In genomic region chr13:4756529-4756928, GRCm38 (mm10) we compare ENCODE assay signal across 26 mouse cellular contexts.
DNase-seq lines count a peak whose midpoint lies in the region; ATAC-seq lines count a peak whose summit lies in the region.
"Had no signal": no experiment of that assay in that cellular context is flagged by ENCODE, and none has a peak within 500 bp of the region (broad histone marks: within the 10 kb centered on the region; RNA-seq: fewer than 3 reads in every experiment).

No protein-coding gene starts in this region.

- H3K9ac ChIP-seq in forebrain, embryonic 16.5 days (replicated peaks; ENCODE audit: low read depth, low read length), result no peak overlapping the region
- H3K9ac ChIP-seq in forebrain, embryonic 12.5 days, result no peak overlapping the region
- no peak overlapping the region for H3K9ac ChIP-seq in hindbrain, embryonic 15.5 days
- no peak overlapping the region for H3K9ac ChIP-seq in hindbrain, embryonic 16.5 days (ENCODE audit: low read depth, low read length)
- H3K9ac ChIP-seq in midbrain, embryonic 12.5 days (replicated peaks), result no peak overlapping the region
- H3K9ac ChIP-seq in midbrain, embryonic 14.5 days (replicated peaks; ENCODE audit: low read length), result no peak overlapping the region
- H3K9ac ChIP-seq: embryonic facial prominence, embryonic 13.5 days; embryonic facial prominence, embryonic 15.5 days; forebrain, embryonic 13.5 days; forebrain, embryonic 15.5 days had no signal

- peak; percentile 18; the same call in 1 of the 2 replicates for ATAC-seq in forebrain, embryonic 16.5 days
- no peak; the same call in 1 of the 2 replicates for ATAC-seq in forebrain, embryonic 12.5 days (ENCODE audit: low FRiP score)
- 0 out of 2 replicates have a peak, but pooled peaks have one; percentile 34 for ATAC-seq in hindbrain, embryonic 15.5 days (ENCODE audit: low FRiP score, low read depth)
- no peak for ATAC-seq in hindbrain, embryonic 16.5 days
- peak; percentile 74 for ATAC-seq in midbrain, embryonic 12.5 days (ENCODE audit: low FRiP score, low read depth)
- ATAC-seq in midbrain, embryonic 14.5 days (ENCODE audit: low FRiP score, low TSS enrichment), result no peak
- ATAC-seq: CD4-positive, CD25-positive, alpha-beta regulatory T cell, adult 4 months; forebrain, embryonic 13.5 days; forebrain, embryonic 15.5 days had no signal

- no peak overlapping the region for H3K27ac ChIP-seq in forebrain, embryonic 16.5 days (ENCODE audit: low read length)
- no peak overlapping the region for H3K27ac ChIP-seq in forebrain, embryonic 12.5 days
- H3K27ac ChIP-seq in hindbrain, embryonic 15.5 days (replicated peaks), result no peak overlapping the region
- no peak overlapping the region for H3K27ac ChIP-seq in hindbrain, embryonic 16.5 days (ENCODE audit: low read depth, low read length)
- H3K27ac ChIP-seq in midbrain, embryonic 12.5 days (replicated peaks), result no peak overlapping the region
- no peak overlapping the region for H3K27ac ChIP-seq in midbrain, embryonic 14.5 days (replicated peaks; ENCODE audit: low read depth, low read length)
- peak overlapping the region; percentile 58 for H3K27ac ChIP-seq in macrophage
- H3K27ac ChIP-seq: embryonic facial prominence, embryonic 13.5 days; embryonic facial prominence, embryonic 15.5 days; forebrain, embryonic 10.5 days; forebrain, embryonic 13.5 days; forebrain, embryonic 15.5 days had no signal

- H3K9me3 ChIP-seq in forebrain, embryonic 16.5 days (ENCODE audit: control insufficient read depth, low read length), result no peaks in the 10 kb centered on the region
- H3K9me3 ChIP-seq in forebrain, embryonic 12.5 days, result no peaks in the 10 kb centered on the region
- H3K9me3 ChIP-seq in hindbrain, embryonic 15.5 days, result no peaks in the 10 kb centered on the region
- no peaks in the 10 kb centered on the region for H3K9me3 ChIP-seq in hindbrain, embryonic 16.5 days (ENCODE audit: control insufficient read depth, low read length)
- H3K9me3 ChIP-seq in midbrain, embryonic 12.5 days, result no peaks in the 10 kb centered on the region
- H3K9me3 ChIP-seq in midbrain, embryonic 14.5 days (ENCODE audit: control insufficient read depth, low read length), result no peaks in the 10 kb centered on the region
- H3K9me3 ChIP-seq: embryonic facial prominence, embryonic 13.5 days; embryonic facial prominence, embryonic 15.5 days; forebrain, embryonic 10.5 days; forebrain, embryonic 13.5 days; forebrain, embryonic 15.5 days had no signal

- no peak overlapping the region for H3K4me3 ChIP-seq in forebrain, embryonic 16.5 days (replicated peaks; ENCODE audit: low read length)
- H3K4me3 ChIP-seq in forebrain, embryonic 12.5 days (replicated peaks), result no peak overlapping the region
- H3K4me3 ChIP-seq in hindbrain, embryonic 15.5 days, result no peak overlapping the region
- H3K4me3 ChIP-seq in hindbrain, embryonic 16.5 days (ENCODE audit: low read length), result no peak overlapping the region
- H3K4me3 ChIP-seq in midbrain, embryonic 12.5 days, result no peak overlapping the region
- H3K4me3 ChIP-seq in midbrain, embryonic 14.5 days (replicated peaks; ENCODE audit: low read depth, low read length), result no peak overlapping the region
- H3K4me3 ChIP-seq in macrophage (ENCODE audit: inconsistent target), result no peak overlapping the region
- H3K4me3 ChIP-seq: embryonic facial prominence, embryonic 13.5 days; embryonic facial prominence, embryonic 15.5 days; erythroblast, embryonic 14.5 days; forebrain, embryonic 10.5 days; forebrain, embryonic 13.5 days; forebrain, embryonic 15.5 days had no signal

- no peaks in the 10 kb centered on the region for H3K79me2 ChIP-seq in macrophage (ENCODE audit: inconsistent target)

- no peaks in the 10 kb centered on the region for H3K27me3 ChIP-seq in forebrain, embryonic 16.5 days (replicated peaks; ENCODE audit: control insufficient read depth, insufficient read depth, low read length)
- no peaks in the 10 kb centered on the region for H3K27me3 ChIP-seq in forebrain, embryonic 12.5 days
- H3K27me3 ChIP-seq in hindbrain, embryonic 15.5 days, result no peaks in the 10 kb centered on the region
- H3K27me3 ChIP-seq in hindbrain, embryonic 16.5 days (replicated peaks; ENCODE audit: control insufficient read depth, insufficient read depth, low read length), result no peaks in the 10 kb centered on the region
- H3K27me3 ChIP-seq in midbrain, embryonic 12.5 days, result no peaks in the 10 kb centered on the region
- H3K27me3 ChIP-seq in midbrain, embryonic 14.5 days (ENCODE audit: control insufficient read depth, insufficient read depth, low read length), result no peaks in the 10 kb centered on the region
- H3K27me3 ChIP-seq: embryonic facial prominence, embryonic 13.5 days; embryonic facial prominence, embryonic 15.5 days; forebrain, embryonic 13.5 days; forebrain, embryonic 15.5 days had no signal

- no peaks in the 10 kb centered on the region for H3K36me3 ChIP-seq in forebrain, embryonic 16.5 days (ENCODE audit: control insufficient read depth, insufficient read depth)
- H3K36me3 ChIP-seq in forebrain, embryonic 12.5 days (replicated peaks), result no peaks in the 10 kb centered on the region
- no peaks in the 10 kb centered on the region for H3K36me3 ChIP-seq in hindbrain, embryonic 15.5 days
- H3K36me3 ChIP-seq in hindbrain, embryonic 16.5 days (ENCODE audit: control insufficient read depth, insufficient read depth, low read length), result no peaks in the 10 kb centered on the region
- no peaks in the 10 kb centered on the region for H3K36me3 ChIP-seq in midbrain, embryonic 12.5 days
- no peaks in the 10 kb centered on the region for H3K36me3 ChIP-seq in midbrain, embryonic 14.5 days (ENCODE audit: control insufficient read depth, insufficient read depth, low read length)
- H3K36me3 ChIP-seq in macrophage (ENCODE audit: inconsistent target), result no peaks in the 10 kb centered on the region
- H3K36me3 ChIP-seq: embryonic facial prominence, embryonic 13.5 days; embryonic facial prominence, embryonic 15.5 days; forebrain, embryonic 10.5 days; forebrain, embryonic 15.5 days had no signal

- DNase-seq in midbrain, embryonic 14.5 days, result no peak
- no peak for DNase-seq in testis, postnatal 14 days (ENCODE audit: low spot score)
- DNase-seq: adrenal gland, adult 2 months; adrenal gland, postnatal 10 days; adrenal gland, postnatal 36 days; B cell, adult 2 months; cerebellum, adult 11 months; cerebellum, adult 18-20 months; cerebellum, adult 8-10 months; cerebellum, adult 9-11 months; cerebellum, postnatal 14 days; cerebellum, postnatal 36 days; embryo, embryonic 11 days had no signal

- no peaks in the 10 kb centered on the region for H3K4me1 ChIP-seq in forebrain, embryonic 16.5 days (replicated peaks; ENCODE audit: control insufficient read depth, insufficient read depth, low read length)
- no peaks in the 10 kb centered on the region for H3K4me1 ChIP-seq in forebrain, embryonic 12.5 days
- no peaks in the 10 kb centered on the region for H3K4me1 ChIP-seq in hindbrain, embryonic 15.5 days (replicated peaks)
- no peaks in the 10 kb centered on the region for H3K4me1 ChIP-seq in hindbrain, embryonic 16.5 days (ENCODE audit: control insufficient read depth, insufficient read depth, low read depth, low read length)
- no peaks in the 10 kb centered on the region for H3K4me1 ChIP-seq in midbrain, embryonic 12.5 days
- H3K4me1 ChIP-seq in midbrain, embryonic 14.5 days (ENCODE audit: control insufficient read depth, insufficient read depth, low read length), result no peaks in the 10 kb centered on the region
- H3K4me1 ChIP-seq: embryonic facial prominence, embryonic 13.5 days; embryonic facial prominence, embryonic 15.5 days; forebrain, embryonic 10.5 days; forebrain, embryonic 13.5 days; forebrain, embryonic 15.5 days had no signal

- H3K4me2 ChIP-seq in forebrain, embryonic 16.5 days (ENCODE audit: low read length), result no peak overlapping the region
- no peak overlapping the region for H3K4me2 ChIP-seq in forebrain, embryonic 12.5 days
- H3K4me2 ChIP-seq in hindbrain, embryonic 15.5 days, result no peak overlapping the region
- H3K4me2 ChIP-seq in hindbrain, embryonic 16.5 days (ENCODE audit: low read length), result no peak overlapping the region
- no peak overlapping the region for H3K4me2 ChIP-seq in midbrain, embryonic 12.5 days (replicated peaks)
- H3K4me2 ChIP-seq in midbrain, embryonic 14.5 days (ENCODE audit: low read length), result no peak overlapping the region
- H3K4me2 ChIP-seq: embryonic facial prominence, embryonic 13.5 days; embryonic facial prominence, embryonic 15.5 days; forebrain, embryonic 13.5 days; forebrain, embryonic 15.5 days had no signal

Comparison
In these comparisons a context has a peak if more than half of its experiments do, and no peak if none do; other contexts are left out.
1. ATAC-seq: peak in forebrain, embryonic 16.5 days (single experiment), hindbrain, embryonic 15.5 days (single experiment) and midbrain, embryonic 12.5 days (single experiment); none in forebrain, embryonic 12.5 days (single experiment), hindbrain, embryonic 16.5 days (single experiment) and midbrain, embryonic 14.5 days (single experiment).